Mouse (Mus musculus) left cerebral cortex, adult 2 months (tissue): Measurements from ENCODE around the gene Bmf. TPM values are rescaled to one million over a fixed set of nuclear protein-coding genes. Genes with fewer than 3 reads are reported as not detected.
A peak's percentile ranks its signal among the peaks of the same experiment; 100 is the strongest.

ENCODE experiments used
- DNase-seq, 2 experiments: peaks; one replicate each; pipeline ENCODE4 v3.0.0; 2021 to 2022; ENCODE audit warnings: low spot score in 2 of 2, mixed read lengths in 1 of 2; ENCODE audit errors: extremely low spot score in 1 of 2
- H3K27ac ChIP-seq: fragments of 200-600 bp; 2 replicates; pipeline ENCODE4 v1.8.1; 2022
- H3K4me3 ChIP-seq: fragments of 200-600 bp; 2 replicates; pipeline ENCODE4 v1.8.1; 2022
- CTCF ChIP-seq: fragments of 200-600 bp; IDR thresholded peaks from 2 replicates; pipeline ENCODE4 v1.8.1; 2022; ENCODE audit warnings: antibody characterized with exemption, mild to moderate bottlenecking, moderate library complexity
- intact Hi-C: fragments of 180-260 bp; cut with DNase I; formaldehyde crosslinking; loops from one replicate; pipeline ENCODE4 v1.15.1; 2025
- long read RNA-seq, 2 experiments: library from polyadenylated mRNA; stranded (forward); transcript quantifications; one replicate each; pipeline ENCODE4 v2.0.0; 2021; ENCODE audit warnings: borderline mapping rate in 2 of 2
- total RNA-seq, 2 experiments: library from RNA; stranded (reverse); gene quantifications; 2 replicates each; pipeline ENCODE4 v1.2.3; 2021

Gene Bmf
- total RNA-seq, result 1 to 10 TPM; 3.2 to 4.0 TPM
- long read RNA-seq, experiment 1, result 0 reads
- long read RNA-seq, experiment 2, result 0 reads

DNA sequence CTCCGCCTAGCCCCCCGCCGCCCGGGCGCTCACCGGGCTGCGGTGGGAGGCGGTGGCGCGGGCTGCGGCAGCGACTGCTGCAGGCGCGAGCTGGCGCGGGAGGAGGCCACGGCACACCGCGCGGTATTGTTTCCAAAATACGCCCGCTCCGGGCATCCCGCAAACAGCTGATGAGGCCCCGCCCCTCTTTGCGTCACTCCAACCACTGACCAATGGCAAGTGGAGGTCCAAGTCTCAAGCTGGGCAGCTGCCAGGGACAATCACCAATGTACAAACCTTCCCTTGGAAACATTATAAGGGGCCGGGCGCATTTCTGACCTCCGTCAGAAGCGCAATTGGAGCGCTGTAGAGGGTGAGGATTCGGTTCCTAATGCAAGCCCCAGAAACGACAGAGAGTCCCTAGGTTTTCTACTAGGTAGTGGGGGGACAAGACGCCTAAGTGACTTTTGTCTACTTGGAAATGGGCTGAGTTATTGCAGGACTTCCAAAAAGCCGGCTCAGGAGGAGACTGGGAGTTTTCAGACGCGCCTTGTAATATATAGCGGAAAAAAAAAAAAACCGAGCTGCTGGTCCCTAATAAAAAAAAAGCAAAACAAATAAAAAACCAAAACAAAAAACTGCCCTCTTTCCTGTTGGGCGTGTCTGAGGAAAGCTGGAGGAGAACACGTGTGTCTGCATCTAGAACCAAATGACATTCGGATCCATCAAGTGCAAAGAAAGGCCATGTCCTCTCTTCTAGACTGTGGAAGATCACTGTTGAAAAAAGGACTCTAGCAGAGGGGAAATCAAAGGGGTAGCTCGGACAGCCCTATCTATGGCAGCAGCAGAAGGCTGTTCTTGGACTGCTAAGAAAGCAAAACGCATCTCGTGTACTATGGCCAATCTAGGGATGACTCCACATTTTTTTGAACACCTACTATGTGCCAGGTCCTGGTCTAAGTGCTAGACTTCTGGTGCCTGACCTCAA is at the start of gene Bmf:
TSS of gene Bmf (minus strand) at position 181 of the 967 bp plus-strand sequence.
- intact Hi-C loops, result loop anchor here (2.0 kb wide), 1 partner anchor 39 kb away; no protein-coding TSS in a partner anchor

DNA sequence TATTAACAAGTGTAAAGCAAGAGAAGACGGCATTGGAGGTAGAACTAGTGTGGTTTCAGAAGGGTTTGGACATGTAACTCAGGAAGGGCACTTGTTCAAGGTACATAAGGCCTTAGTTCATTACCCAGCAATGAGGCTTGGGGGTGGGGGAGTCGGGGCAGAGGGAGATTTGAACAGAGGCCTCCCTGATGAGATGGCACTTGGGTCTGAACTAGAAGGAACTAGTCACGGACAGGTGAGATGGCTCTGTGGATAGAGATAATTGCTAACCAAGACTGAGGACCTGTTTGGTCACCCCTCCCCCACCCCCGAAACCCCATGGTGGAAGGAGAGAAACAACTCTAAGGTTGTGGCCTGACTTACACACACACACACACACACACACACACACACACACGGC is 49.6 kb upstream of the Bmf start:
- intact Hi-C loops, result loop anchor here (5.0 kb wide), 1 partner anchor 337 kb away; no protein-coding TSS in a partner anchor
- no peak overlapping the region for H3K27ac ChIP-seq
- TF ChIP-seq CTCF, result no peak
- DNase-seq, result no peak
- H3K4me3 ChIP-seq, result no peak overlapping the region

More for the DNA sequence above, at the start of gene Bmf:
- Histone ChIP-seq H3K27ac (peak within 1 kb of the TSS; percentile 64), H3K4me3 (peak within 1 kb of the TSS; percentile 61)
- DNase-seq, result peak; percentile 88 to 89
- TF ChIP-seq CTCF, result no peak

DNA sequence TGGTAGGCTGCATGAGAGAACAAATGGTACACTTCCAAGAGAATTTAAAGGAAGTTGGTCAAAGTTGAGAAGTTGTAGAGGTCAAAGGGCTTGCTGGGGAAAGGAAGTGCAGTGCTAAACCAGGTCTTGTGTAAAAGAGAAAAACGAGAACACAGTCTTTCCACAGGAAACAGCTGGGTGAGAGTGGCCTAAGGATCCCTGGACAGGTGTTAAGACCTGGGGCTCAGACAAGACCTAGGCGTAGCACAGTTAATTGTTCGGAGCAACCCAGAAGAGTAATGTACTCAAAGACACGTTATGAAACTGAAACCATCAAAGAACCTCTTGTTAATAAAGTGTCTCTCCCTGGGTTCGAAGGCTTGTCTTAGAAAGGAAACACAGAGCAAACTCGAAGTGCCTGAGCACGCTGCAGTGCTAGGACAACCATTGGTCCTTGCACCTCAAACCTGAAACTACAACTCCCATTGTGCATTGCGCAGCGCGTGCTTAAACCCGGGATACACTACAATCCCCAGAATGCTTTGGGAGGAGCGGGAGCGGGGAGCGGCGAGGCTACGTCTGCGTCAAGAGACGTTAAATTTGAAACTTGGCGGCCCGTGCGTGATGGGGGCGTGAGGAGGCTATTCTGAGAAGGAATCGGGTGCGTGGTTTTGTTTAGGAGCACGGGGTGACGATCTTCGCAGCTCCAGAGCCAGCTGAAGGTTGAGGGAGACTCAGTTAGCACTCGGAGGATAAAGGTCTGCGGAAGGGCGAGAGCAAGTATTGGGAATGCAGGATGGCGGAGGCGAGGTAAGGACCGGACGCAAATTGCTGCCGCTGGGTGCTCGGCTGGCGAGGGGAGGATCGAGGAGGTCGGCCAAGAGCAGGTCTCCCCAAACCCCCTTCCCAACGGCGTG is 48.4 kb upstream of the Bmf start, which contains the start of gene Bub1b:
TSS of gene Bub1b (plus strand) at position 539 of the 896 bp plus-strand sequence.
- peak; percentile 87 for DNase-seq
- Histone ChIP-seq H3K4me3 (peak within 1 kb of the TSS; percentile 46), H3K27ac (no peak within 1 kb of the TSS)
- intact Hi-C loops, result loop anchor here (5.0 kb wide), 1 partner anchor 336 kb away; no protein-coding TSS in a partner anchor
- no peak for TF ChIP-seq CTCF

DNA sequence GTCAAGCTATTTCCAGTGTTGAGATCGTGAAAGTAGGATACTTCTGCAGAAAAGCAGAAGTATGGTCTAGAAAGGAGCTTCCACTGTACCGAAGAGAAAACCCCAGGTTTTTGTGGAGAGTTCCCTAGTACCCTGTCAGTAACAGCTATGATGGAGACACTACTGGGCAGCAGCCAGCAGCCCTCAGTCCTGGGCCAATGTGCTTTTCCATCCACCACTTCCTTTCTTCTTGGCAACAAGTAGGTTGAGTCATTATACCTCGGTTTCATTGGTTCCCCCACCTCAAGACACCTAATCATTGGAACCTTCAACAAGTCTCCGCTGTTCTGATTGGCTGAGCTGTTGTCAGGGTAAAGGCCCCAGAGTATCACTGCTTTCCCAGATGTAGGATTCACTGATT is 41.6 kb upstream of the Bmf start:
- intact Hi-C loops, result no loop called here
- Histone ChIP-seq H3K27ac (no peak overlapping the region), H3K4me3 (no peak overlapping the region)
- no peak for DNase-seq
- no peak for TF ChIP-seq CTCF

DNA sequence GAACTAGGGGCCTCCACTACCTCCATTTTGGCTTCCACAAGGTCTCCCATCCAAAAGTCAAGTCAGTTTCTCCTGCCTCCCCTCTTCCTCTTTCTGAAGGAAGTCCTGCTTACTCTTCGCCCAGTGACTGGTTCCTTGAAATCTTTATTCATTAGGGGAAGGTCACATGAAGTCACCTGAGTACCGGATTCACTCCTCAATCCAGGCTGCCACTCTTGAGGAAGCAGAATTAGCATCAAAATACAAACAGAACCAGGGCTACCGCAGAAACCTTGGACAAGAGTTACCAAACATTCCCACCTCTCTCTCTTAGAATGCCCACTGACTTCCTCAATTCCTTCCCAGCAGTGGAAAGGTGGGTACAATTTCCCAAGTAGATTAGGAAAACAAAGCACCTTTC is 38.2 kb upstream of the Bmf start:
- no peak for TF ChIP-seq CTCF
- Histone ChIP-seq H3K27ac (no peak overlapping the region), H3K4me3 (no peak overlapping the region)
- intact Hi-C loops, result no loop called here
- DNase-seq, result no peak

DNA sequence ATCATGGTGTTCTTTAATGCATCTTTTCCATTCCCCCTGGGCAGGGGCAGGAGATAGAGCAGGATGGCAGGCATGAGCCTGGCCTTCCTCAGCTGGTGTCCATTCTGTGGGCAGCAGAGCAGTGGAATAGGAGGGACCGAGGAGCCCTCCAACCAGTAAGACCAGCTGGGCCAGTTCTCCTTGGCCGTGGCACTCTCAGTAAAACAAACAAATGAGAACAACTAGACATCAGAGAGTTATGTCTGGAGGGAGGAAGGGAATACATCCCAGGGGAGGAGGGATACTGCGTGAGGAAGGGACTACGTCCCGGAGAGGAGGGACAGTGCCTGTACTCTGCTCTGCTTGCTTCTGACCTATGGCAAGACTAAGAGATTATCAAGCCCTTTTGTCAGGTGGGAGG is 36.5 kb upstream of the Bmf start:
- Histone ChIP-seq H3K4me3 (no peak overlapping the region), H3K27ac (no peak overlapping the region)
- TF ChIP-seq CTCF, result no peak
- no peak for DNase-seq
- intact Hi-C loops, result no loop called here

DNA sequence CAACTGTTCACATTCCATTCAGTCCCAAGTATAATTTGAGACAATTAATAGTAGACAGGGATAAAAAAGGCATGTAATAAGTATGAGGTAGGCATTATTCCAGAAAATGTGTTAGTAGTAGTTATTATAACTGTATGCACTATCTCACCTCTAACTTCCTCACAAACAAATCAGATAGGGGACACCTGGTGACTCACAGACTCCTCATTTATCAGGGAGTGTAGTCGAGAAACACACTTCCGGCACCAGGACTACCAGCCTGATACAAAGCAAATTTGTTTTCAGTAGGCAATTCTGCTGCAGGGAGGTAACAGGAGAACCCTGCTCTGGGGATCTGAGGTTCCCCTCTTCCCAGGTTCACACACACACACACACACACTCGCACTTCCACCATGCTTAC is 23.6 kb upstream of the Bmf start:
- no peak overlapping the region for H3K27ac ChIP-seq
- no peak for TF ChIP-seq CTCF
- no peak for DNase-seq
- no peak overlapping the region for H3K4me3 ChIP-seq
- intact Hi-C loops, result no loop called here

DNA sequence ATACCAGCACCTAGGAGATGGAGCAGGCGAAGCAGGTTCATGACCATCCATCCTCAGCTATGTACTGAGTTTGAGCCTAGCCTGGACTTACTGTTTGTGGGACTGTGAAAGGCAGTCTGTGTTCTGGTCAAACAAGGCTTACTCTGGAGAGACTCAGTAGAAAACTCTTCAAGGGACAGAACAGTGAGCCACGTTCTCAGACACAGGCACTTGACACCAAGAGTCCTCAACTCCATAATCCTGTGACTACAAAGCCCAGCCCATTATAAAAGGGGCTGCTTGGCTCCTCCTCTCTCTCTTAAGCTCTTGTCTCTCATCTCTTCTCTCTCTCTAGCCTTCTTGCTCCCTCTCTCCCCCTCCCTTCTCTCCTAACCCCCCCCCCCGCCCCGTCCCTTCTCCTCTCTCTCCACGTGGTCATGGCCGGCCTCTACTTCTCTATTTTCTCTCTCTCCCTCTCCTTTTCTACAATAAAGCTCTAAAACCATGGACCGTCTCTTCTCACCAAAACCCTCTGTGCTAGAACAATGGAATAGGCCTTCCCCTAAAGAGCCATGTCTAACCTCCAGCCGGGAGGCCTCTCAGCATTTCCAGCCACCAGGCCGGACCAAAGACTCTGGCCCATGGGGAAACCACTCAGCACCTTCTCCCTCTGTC is 22.8 kb upstream of the Bmf start:
- intact Hi-C loops, result no loop called here

DNA sequence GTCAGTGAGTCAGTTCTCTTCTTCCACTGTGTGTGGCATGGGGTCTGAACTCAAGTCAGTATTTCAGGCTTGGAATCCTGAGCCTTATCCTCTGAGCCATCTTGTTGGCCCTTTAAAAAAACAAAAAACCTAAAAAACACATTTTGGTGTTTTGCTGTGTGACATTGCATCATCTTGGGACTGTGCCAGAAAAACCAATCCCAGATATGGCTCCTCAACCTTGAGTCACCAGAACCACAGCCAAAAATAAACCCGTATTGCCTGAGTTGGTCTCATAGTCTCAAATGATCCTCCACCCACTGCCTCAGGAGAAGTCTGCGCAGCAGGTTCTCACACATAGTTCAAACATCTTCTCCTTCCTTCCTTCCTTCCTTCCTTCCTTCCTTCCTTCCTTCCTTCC is 21.5 kb upstream of the Bmf start:
- TF ChIP-seq CTCF, result no peak
- Histone ChIP-seq H3K4me3 (no peak overlapping the region), H3K27ac (no peak overlapping the region)
- intact Hi-C loops, result no loop called here
- no peak for DNase-seq

More for the DNA sequence above, 22.8 kb upstream of the Bmf start:
- TF ChIP-seq CTCF, result no peak
- no peak for DNase-seq
- Histone ChIP-seq H3K27ac (no peak overlapping the region), H3K4me3 (no peak overlapping the region)

DNA sequence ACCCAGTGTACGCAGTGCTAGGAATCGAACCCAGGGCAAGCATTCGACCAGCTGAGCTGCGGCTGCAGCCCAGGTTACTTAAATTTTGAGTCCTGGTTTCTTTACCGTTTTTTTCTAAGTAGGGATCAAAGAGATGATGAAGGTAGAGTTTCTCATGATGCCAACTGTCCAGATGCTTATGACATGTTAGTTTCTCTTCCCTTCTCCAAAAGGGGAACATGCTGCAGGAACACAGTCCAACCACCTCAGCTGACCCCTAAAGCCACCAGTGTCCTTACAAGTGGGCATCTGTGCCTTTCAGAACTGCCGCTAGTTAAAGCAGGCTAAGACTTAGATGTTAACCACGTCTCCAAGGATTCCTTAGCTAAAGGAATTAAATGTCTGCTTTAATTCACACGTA is 17.7 kb upstream of the Bmf start:
- intact Hi-C loops, result no loop called here
- no peak overlapping the region for H3K4me3 ChIP-seq
- no peak for TF ChIP-seq CTCF
- H3K27ac ChIP-seq, result no peak overlapping the region
- DNase-seq, result no peak

DNA sequence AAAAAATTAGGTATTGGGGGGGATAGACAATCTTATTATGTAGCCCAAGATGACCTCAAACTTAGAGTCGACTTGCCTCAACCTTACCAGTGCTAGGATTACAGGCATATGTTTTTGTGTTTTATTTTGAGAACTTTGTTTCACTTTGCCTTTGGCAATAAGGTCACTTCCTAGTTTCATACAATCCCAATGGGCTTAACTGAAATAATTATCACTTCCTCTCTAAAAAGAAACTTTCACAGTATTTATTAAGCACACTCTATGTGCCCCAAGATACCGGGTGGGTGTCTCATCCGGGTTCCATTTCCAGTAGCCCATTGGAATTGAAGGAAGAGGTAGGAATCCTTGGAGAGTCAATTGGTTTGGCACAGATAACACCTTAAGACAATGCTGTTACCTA is 12.9 kb upstream of the Bmf start:
- intact Hi-C loops, result no loop called here
- no peak for DNase-seq
- no peak overlapping the region for H3K4me3 ChIP-seq
- TF ChIP-seq CTCF, result no peak
- no peak overlapping the region for H3K27ac ChIP-seq
